In genomic region chr10:119684377-119684826, GRCm38 (mm10) we compare ENCODE assay signal across 13 mouse cellular contexts.
DNase-seq lines count a peak whose midpoint lies in the region; ATAC-seq and TF ChIP-seq lines count a peak whose summit lies in the region.
"Had no signal": no experiment of that assay in that cellular context is flagged by ENCODE, and none has a peak within 500 bp of the region (broad histone marks: within the 10 kb centered on the region; RNA-seq: fewer than 3 reads in every experiment).

No protein-coding gene starts in this region.

- H3K9ac ChIP-seq in embryonic facial prominence, embryonic 14.5 days (ENCODE audit: low read depth, low read length) = no peak overlapping the region
- no peak overlapping the region for H3K9ac ChIP-seq in hindbrain, embryonic 13.5 days
- H3K9ac ChIP-seq in neural tube, embryonic 12.5 days = no peak overlapping the region
- H3K9ac ChIP-seq in heart, adult 2 months (ENCODE audit: low read depth, low read length) = no peak overlapping the region
- no peak overlapping the region for H3K9ac ChIP-seq in kidney, embryonic 14.5 days (ENCODE audit: low read depth, low read length)
- H3K9ac ChIP-seq: embryonic facial prominence, embryonic 13.5 days; limb, embryonic 15.5 days had no signal

- intact Hi-C loops in heart, adult 2 months (cut with DNase I) = no loop called here

- H3K4me3 ChIP-seq in cerebellum, adult 2 months (replicated peaks; ENCODE audit: insufficient read depth, low read depth, low read length) = no peak overlapping the region
- no peak overlapping the region for H3K4me3 ChIP-seq in embryonic facial prominence, embryonic 14.5 days (ENCODE audit: low read depth, low read length)
- H3K4me3 ChIP-seq in hindbrain, embryonic 13.5 days = no peak overlapping the region
- H3K4me3 ChIP-seq in neural tube, embryonic 12.5 days = no peak overlapping the region
- no peak overlapping the region for H3K4me3 ChIP-seq in heart, adult 2 months
- no peak overlapping the region for H3K4me3 ChIP-seq in kidney, embryonic 14.5 days (ENCODE audit: low read length)
- H3K4me3 ChIP-seq: embryonic facial prominence, embryonic 13.5 days; limb, embryonic 15.5 days had no signal

- 18% methylated on average over 3 of the region's 3 CpGs for WGBS in cerebellum, adult 2 months
- WGBS in embryonic facial prominence, embryonic 14.5 days = 57% methylated on average over 3 of the region's 3 CpGs
- 15% methylated on average over 3 of the region's 3 CpGs for WGBS in hindbrain, embryonic 13.5 days
- 26% methylated on average over 3 of the region's 3 CpGs for WGBS in neural tube, embryonic 12.5 days
- WGBS in heart, adult 2 months = 56% methylated on average over 3 of the region's 3 CpGs
- WGBS in kidney, embryonic 14.5 days = 68% methylated on average over 3 of the region's 3 CpGs

- H3K4me2 ChIP-seq in embryonic facial prominence, embryonic 14.5 days (ENCODE audit: low read depth, low read length) = no peak overlapping the region
- H3K4me2 ChIP-seq in hindbrain, embryonic 13.5 days = no peak overlapping the region
- no peak overlapping the region for H3K4me2 ChIP-seq in neural tube, embryonic 12.5 days (replicated peaks)
- H3K4me2 ChIP-seq in kidney, embryonic 14.5 days (replicated peaks; ENCODE audit: low read depth, low read length) = no peak overlapping the region
- H3K4me2 ChIP-seq: embryonic facial prominence, embryonic 13.5 days; limb, embryonic 15.5 days had no signal

- peak; percentile 37; the same call in 1 of the 2 replicates for ATAC-seq in embryonic facial prominence, embryonic 14.5 days (ENCODE audit: low read depth)
- ATAC-seq in hindbrain, embryonic 13.5 days (ENCODE audit: low FRiP score) = peak; percentile 71
- ATAC-seq in neural tube, embryonic 12.5 days (ENCODE audit: low FRiP score, low read depth) = peak; percentile 66
- ATAC-seq in kidney, embryonic 14.5 days (ENCODE audit: low FRiP score, low TSS enrichment) = no peak
- ATAC-seq: intestine, embryonic 16.5 days; lung, postnatal 0 days had no signal

- no peak overlapping the region for H3K27ac ChIP-seq in cerebellum, adult 2 months (ENCODE audit: insufficient read depth, low read length)
- no peak overlapping the region for H3K27ac ChIP-seq in embryonic facial prominence, embryonic 14.5 days (replicated peaks; ENCODE audit: low read depth, low read length)
- H3K27ac ChIP-seq in hindbrain, embryonic 13.5 days = peak overlapping the region; percentile 53
- no peak overlapping the region for H3K27ac ChIP-seq in neural tube, embryonic 12.5 days
- no peak overlapping the region for H3K27ac ChIP-seq in heart, adult 2 months
- no peak overlapping the region for H3K27ac ChIP-seq in kidney, embryonic 14.5 days (ENCODE audit: low read depth, low read length)
- H3K27ac ChIP-seq: embryonic facial prominence, embryonic 13.5 days; limb, embryonic 15.5 days had no signal

- peak; percentile 24 to 27 for DNase-seq in cerebellum, postnatal 14 days
- no peak for DNase-seq in cerebellum, adult 2 months
- peak; percentile 53 for DNase-seq in embryonic facial prominence, embryonic 14.5 days (ENCODE audit: low spot score)
- DNase-seq in heart, adult 2 months = no peak
- no peak for DNase-seq in thymus, postnatal 4 days
- DNase-seq: gastrocnemius, postnatal 10 days had no signal

- H3K9me3 ChIP-seq in embryonic facial prominence, embryonic 14.5 days (ENCODE audit: control insufficient read depth, low read length) = no peaks in the 10 kb centered on the region
- no peaks in the 10 kb centered on the region for H3K9me3 ChIP-seq in hindbrain, embryonic 13.5 days
- H3K9me3 ChIP-seq in neural tube, embryonic 12.5 days = no peaks in the 10 kb centered on the region
- no peaks in the 10 kb centered on the region for H3K9me3 ChIP-seq in kidney, embryonic 14.5 days (ENCODE audit: control insufficient read depth, low read length)
- H3K9me3 ChIP-seq: embryonic facial prominence, embryonic 13.5 days; limb, embryonic 15.5 days had no signal

- TF ChIP-seq POLR2A in cerebellum, adult 2 months (IDR thresholded peaks at IDR 0.05; ENCODE audit: borderline replicate concordance, insufficient read depth, low read length) = no peak
- TF ChIP-seq POLR2A in heart, adult 2 months (IDR thresholded peaks at IDR 0.05; ENCODE audit: insufficient read depth, low read depth, low read length) = no peak

- TF ChIP-seq EP300 in heart, adult 2 months (IDR thresholded peaks at IDR 0.05; ENCODE audit: insufficient read depth, low read depth, low read length) = no peak

- H3K27me3 ChIP-seq in cerebellum, adult 2 months (ENCODE audit: control insufficient read depth, insufficient read depth, low read length) = no peaks in the 10 kb centered on the region
- H3K27me3 ChIP-seq in embryonic facial prominence, embryonic 14.5 days (replicated peaks; ENCODE audit: control insufficient read depth, insufficient read depth, low read length) = no peaks in the 10 kb centered on the region
- H3K27me3 ChIP-seq in hindbrain, embryonic 13.5 days = no peaks in the 10 kb centered on the region
- no peaks in the 10 kb centered on the region for H3K27me3 ChIP-seq in neural tube, embryonic 12.5 days (replicated peaks)
- H3K27me3 ChIP-seq in heart, adult 2 months (ENCODE audit: control insufficient read depth, insufficient read depth, low read length) = no peaks in the 10 kb centered on the region
- H3K27me3 ChIP-seq in kidney, embryonic 14.5 days (ENCODE audit: control insufficient read depth, insufficient read depth, low read length) = no peaks in the 10 kb centered on the region
- H3K27me3 ChIP-seq: embryonic facial prominence, embryonic 13.5 days; limb, embryonic 15.5 days had no signal

- no peaks in the 10 kb centered on the region for H3K36me3 ChIP-seq in embryonic facial prominence, embryonic 14.5 days (ENCODE audit: control insufficient read depth, insufficient read depth, low read length)
- no peaks in the 10 kb centered on the region for H3K36me3 ChIP-seq in hindbrain, embryonic 13.5 days
- H3K36me3 ChIP-seq in neural tube, embryonic 12.5 days = no peaks in the 10 kb centered on the region
- no peaks in the 10 kb centered on the region for H3K36me3 ChIP-seq in heart, adult 2 months (ENCODE audit: control insufficient read depth, insufficient read depth, low read length)
- no peaks in the 10 kb centered on the region for H3K36me3 ChIP-seq in kidney, embryonic 14.5 days (ENCODE audit: control insufficient read depth, insufficient read depth, low read length)
- H3K36me3 ChIP-seq: embryonic facial prominence, embryonic 13.5 days; limb, embryonic 15.5 days had no signal

- TF ChIP-seq CTCF in cerebellum, adult 2 months (IDR thresholded peaks at IDR 0.05; ENCODE audit: borderline replicate concordance, insufficient read depth, low read depth, low read length) = no peak
- TF ChIP-seq CTCF in heart, adult 2 months (IDR thresholded peaks at IDR 0.05) = no peak

- no peaks in the 10 kb centered on the region for H3K4me1 ChIP-seq in cerebellum, adult 2 months (ENCODE audit: control insufficient read depth, insufficient read depth, low read length)
- H3K4me1 ChIP-seq in embryonic facial prominence, embryonic 14.5 days (ENCODE audit: control insufficient read depth, insufficient read depth, low read length) = peaks cover 4% of the 10 kb centered on the region; the same call in 1 of the 2 replicates
- H3K4me1 ChIP-seq in hindbrain, embryonic 13.5 days (replicated peaks) = peaks cover 40% of the 10 kb centered on the region
- peaks cover 40% of the 10 kb centered on the region for H3K4me1 ChIP-seq in neural tube, embryonic 12.5 days
- H3K4me1 ChIP-seq in heart, adult 2 months (ENCODE audit: control insufficient read depth, insufficient read depth, low read length) = no peaks in the 10 kb centered on the region
- no peaks in the 10 kb centered on the region for H3K4me1 ChIP-seq in kidney, embryonic 14.5 days (ENCODE audit: control insufficient read depth, insufficient read depth, low read length)

- no peaks in the 10 kb centered on the region for H3K79me2 ChIP-seq in heart, adult 2 months (replicated peaks; ENCODE audit: control insufficient read depth, insufficient read depth, low read length)

Comparison
In these comparisons a context has a peak if more than half of its experiments do, and no peak if none do; other contexts are left out.
1. DNase-seq: peak in cerebellum, postnatal 14 days (2 of 2) and embryonic facial prominence, embryonic 14.5 days (single experiment); none in cerebellum, adult 2 months (0 of 2), heart, adult 2 months (0 of 2) and thymus, postnatal 4 days (single experiment).